Mouse (Mus musculus): ENCODE measurements around the gene Ly6g5c. TPM values are rescaled to one million over a fixed set of nuclear protein-coding genes. Genes with fewer than 3 reads are reported as not detected.
"Not testable (repeated sequence)": the region's sequence is repeated elsewhere in the genome, so short reads cannot be mapped to it uniquely, and the experiment has no call there.

The Ly6g5c gene
- polyA plus RNA-seq, 1 experiment from 2014 or later = not detected

DNA sequence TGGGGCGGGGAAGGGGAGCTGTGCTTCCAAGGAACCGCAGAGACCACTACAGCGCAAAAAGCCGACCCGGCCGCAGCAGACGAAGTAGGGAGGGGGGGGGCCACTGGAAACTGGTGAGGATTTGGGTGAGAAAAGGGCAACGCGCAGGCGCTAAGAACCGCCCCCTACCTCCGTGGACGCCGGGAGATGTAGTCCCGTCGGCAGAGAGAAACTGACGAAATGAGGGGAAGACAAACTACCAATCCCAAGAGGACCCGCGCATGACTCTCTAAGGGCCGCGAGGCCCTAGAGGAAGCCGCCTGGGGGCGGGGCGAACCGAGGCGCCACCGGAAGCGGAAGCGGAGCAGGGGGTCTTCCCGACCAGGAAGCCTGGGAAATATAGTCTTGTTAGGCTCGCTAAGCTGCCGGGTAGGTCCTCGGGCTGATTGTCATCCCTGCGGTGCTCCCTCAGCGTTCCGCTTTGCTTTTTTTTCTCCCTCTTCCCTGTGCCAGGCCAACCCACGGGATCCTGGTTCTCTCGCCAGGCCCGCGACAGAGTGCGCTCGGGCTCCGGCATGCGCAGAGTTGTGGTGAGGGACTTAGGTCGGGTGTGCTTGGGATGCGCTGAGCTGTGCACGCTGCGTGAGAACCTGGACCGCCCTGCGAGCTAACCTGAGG is 13.2 kb downstream of the Ly6g5c start, which contains the start of gene Gpank1:
Gene Gpank1, plus strand, starts transcription at position 313 of the 657 bp plus-strand sequence.
- peak within 1 kb of the TSS; percentile 80 for H3K9ac ChIP-seq (replicated peaks; ENCODE audit: low read depth, low read length)
- peak within 1 kb of the TSS; percentile 62 for H3K4me3 ChIP-seq (replicated peaks; ENCODE audit: low read length)
- peak; percentile 97 for ATAC-seq
- H3K27ac ChIP-seq (ENCODE audit: low read length) = peak within 1 kb of the TSS; percentile 93
- peaks cover 17% of the 10 kb centered on the region for H3K36me3 ChIP-seq (ENCODE audit: control insufficient read depth, insufficient read depth)
- peak within 1 kb of the TSS; percentile 95 for H3K4me2 ChIP-seq (ENCODE audit: low read length)
- peaks cover 26% of the 10 kb centered on the region for H3K4me1 ChIP-seq (replicated peaks; ENCODE audit: control insufficient read depth, insufficient read depth, low read length)
- 0% methylated on average over 50 of the region's 50 CpGs for WGBS
- no peaks in the 10 kb centered on the region for H3K9me3 ChIP-seq (ENCODE audit: control insufficient read depth, low read length)
- no peaks in the 10 kb centered on the region for H3K27me3 ChIP-seq (replicated peaks; ENCODE audit: control insufficient read depth, insufficient read depth, low read length)

DNA sequence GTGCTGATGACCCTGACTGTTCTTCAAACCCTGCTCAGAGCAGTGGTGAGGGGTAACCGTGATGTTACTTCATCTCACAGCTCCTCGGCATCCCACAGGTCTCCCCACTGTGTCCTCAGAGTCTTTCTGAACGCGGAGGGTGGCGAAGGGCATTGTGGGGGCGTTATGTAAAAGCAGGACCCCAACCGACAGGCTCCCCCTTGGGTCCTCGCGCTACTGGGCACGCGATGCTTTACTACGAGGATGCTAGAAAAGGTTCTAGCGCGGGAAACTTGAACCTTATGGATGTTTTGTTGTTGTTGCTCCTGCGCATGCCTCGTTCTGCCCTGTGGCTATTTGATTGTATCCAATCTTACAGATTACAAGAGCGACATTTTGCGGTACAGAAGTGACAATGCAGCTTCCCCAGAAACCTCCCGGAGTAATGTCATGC is 13.8 kb downstream of the Ly6g5c start, which contains the start of gene Csnk2b:
Gene Csnk2b, minus strand, starts transcription at position 183 of the 433 bp plus-strand sequence.
- H3K27me3 ChIP-seq (replicated peaks; ENCODE audit: control insufficient read depth, insufficient read depth, low read length) = no peaks in the 10 kb centered on the region
- ATAC-seq = peak; percentile 5; the same call in 1 of the 2 replicates
- peaks cover 14% of the 10 kb centered on the region for H3K36me3 ChIP-seq (ENCODE audit: control insufficient read depth, insufficient read depth)
- H3K4me1 ChIP-seq (replicated peaks; ENCODE audit: control insufficient read depth, insufficient read depth, low read length) = peaks cover 32% of the 10 kb centered on the region
- peak within 1 kb of the TSS; percentile 95 for H3K4me2 ChIP-seq (ENCODE audit: low read length)
- H3K9ac ChIP-seq (replicated peaks; ENCODE audit: low read depth, low read length) = peak within 1 kb of the TSS; percentile 80
- 0% methylated on average over 19 of the region's 19 CpGs for WGBS
- H3K4me3 ChIP-seq (replicated peaks; ENCODE audit: low read length) = peak within 1 kb of the TSS; percentile 62
- no peaks in the 10 kb centered on the region for H3K9me3 ChIP-seq (ENCODE audit: control insufficient read depth, low read length)
- H3K27ac ChIP-seq (ENCODE audit: low read length) = peak within 1 kb of the TSS; percentile 93

DNA sequence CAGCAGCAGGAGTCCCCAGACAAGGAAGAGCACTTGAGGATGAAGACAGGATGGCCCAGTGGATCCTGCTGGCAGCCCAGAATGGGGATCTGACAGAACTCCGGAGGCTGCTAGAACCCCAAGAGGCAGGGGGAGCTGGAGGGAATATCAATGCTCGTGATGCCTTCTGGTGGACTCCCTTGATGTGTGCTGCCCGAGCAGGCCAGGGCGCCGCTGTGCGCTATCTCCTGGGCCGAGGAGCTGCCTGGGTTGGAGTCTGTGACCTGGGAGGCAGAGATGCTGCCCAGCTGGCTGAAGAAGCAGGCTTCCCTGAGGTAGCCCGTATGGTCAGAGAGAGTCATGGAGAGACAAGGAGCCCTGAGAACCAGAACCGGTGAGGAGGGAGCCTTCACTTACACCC is 15.2 kb downstream of the Ly6g5c start:
- H3K9me3 ChIP-seq (ENCODE audit: control insufficient read depth, low read length); H3K4me2 ChIP-seq (ENCODE audit: low read length); ATAC-seq; H3K4me3 ChIP-seq (replicated peaks; ENCODE audit: low read length); H3K27ac ChIP-seq (ENCODE audit: low read length); H3K9ac ChIP-seq (replicated peaks; ENCODE audit: low read depth, low read length); H3K27me3 ChIP-seq (replicated peaks; ENCODE audit: control insufficient read depth, insufficient read depth, low read length); H3K36me3 ChIP-seq (ENCODE audit: control insufficient read depth, insufficient read depth): not testable (repeated sequence)
- WGBS = 94% methylated on average over 9 of the region's 9 CpGs
- peaks cover 42% of the 10 kb centered on the region for H3K4me1 ChIP-seq (replicated peaks; ENCODE audit: control insufficient read depth, insufficient read depth, low read length)

DNA sequence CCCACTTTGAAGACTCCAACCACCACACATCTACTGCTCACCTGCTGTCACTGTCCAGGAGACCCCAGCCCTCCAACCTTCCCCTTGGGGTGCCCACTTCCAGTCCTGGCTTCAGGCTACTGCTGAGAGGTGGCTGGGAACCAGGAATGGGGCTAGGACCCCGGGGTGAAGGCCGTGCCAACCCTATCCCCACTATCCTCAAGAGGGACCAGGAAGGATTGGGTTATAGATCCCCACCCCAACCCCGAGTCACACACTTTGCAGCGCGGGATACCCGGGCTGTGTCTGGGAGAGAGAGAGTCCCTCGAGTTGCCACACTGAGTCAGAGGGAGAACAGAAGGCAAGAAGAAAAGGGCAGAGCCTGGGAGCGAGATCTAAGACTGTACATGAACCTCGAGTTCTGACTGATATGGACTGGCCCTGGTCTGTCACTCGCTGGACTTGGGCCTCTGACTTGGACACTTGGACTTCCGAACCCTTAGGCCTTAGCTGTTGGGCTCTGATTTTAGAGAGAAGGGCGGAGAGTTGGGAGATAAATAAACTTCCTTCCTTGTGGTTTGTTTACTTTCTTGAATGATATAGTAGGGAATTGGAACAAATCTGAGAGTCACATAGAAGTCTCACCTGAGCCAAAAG is 16.3 kb downstream of the Ly6g5c start:
- H3K9me3 ChIP-seq (ENCODE audit: control insufficient read depth, low read length); H3K27ac ChIP-seq (ENCODE audit: low read length); H3K4me2 ChIP-seq (ENCODE audit: low read length); H3K4me3 ChIP-seq (replicated peaks; ENCODE audit: low read length); H3K9ac ChIP-seq (replicated peaks; ENCODE audit: low read depth, low read length); H3K36me3 ChIP-seq (ENCODE audit: control insufficient read depth, insufficient read depth); ATAC-seq; H3K27me3 ChIP-seq (replicated peaks; ENCODE audit: control insufficient read depth, insufficient read depth, low read length): not testable (repeated sequence)
- H3K4me1 ChIP-seq (replicated peaks; ENCODE audit: control insufficient read depth, insufficient read depth, low read length) = peaks cover 42% of the 10 kb centered on the region
- WGBS = 93% methylated on average over 12 of the region's 12 CpGs

DNA sequence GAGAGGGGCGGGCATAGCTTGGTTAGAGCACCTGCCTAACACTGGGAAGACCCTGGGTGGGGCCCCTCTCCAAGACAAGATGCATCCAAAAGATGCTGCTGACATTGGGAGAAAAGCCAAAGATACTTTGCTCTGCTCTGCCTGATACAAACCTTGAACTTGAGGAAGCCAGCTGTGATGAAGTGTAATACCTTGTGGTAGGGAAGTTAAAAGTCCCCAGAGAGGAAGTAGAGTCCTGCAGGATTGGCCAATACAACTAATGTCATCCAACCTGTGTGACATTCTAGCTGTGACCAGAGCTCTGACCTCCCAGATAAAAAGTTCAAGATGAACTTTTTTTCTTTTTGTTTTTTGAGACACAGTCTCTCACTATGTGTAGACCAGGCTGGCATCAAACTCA is 17.0 kb downstream of the Ly6g5c start:
- WGBS = 100% methylated on average over 1 of the region's 1 CpGs
- H3K9me3 ChIP-seq (ENCODE audit: control insufficient read depth, low read length) = no peaks in the 10 kb centered on the region
- H3K36me3 ChIP-seq (ENCODE audit: control insufficient read depth, insufficient read depth) = peaks cover 5% of the 10 kb centered on the region; the same call in 1 of the 2 replicates
- H3K4me1 ChIP-seq (replicated peaks; ENCODE audit: control insufficient read depth, insufficient read depth, low read length) = peaks cover 36% of the 10 kb centered on the region
- H3K4me3 ChIP-seq (replicated peaks; ENCODE audit: low read length) = no peak overlapping the region
- H3K27me3 ChIP-seq (replicated peaks; ENCODE audit: control insufficient read depth, insufficient read depth, low read length) = no peaks in the 10 kb centered on the region
- no peak overlapping the region for H3K27ac ChIP-seq (ENCODE audit: low read length)
- ATAC-seq = no peak
- no peak overlapping the region for H3K4me2 ChIP-seq (ENCODE audit: low read length)
- H3K9ac ChIP-seq (replicated peaks; ENCODE audit: low read depth, low read length) = no peak overlapping the region

DNA sequence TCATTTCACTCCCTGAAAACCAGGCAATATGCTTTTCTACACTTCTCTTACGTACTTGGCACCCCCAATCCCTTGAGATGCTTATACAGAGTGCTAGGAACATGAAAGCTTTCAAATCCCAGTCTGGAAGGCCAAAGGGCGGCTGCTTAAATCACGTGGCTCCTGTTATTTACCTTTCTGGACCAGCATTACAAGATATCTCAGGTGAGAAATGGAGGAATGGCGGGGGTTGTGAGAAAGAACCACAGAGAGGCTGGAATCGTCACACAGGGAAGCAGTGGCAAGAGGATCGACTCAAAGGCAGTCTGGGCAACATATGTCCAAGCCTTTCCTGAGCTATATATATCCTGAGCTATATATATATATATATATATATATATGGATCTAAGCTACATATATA is 17.5 kb downstream of the Ly6g5c start:
- no peaks in the 10 kb centered on the region for H3K27me3 ChIP-seq (replicated peaks; ENCODE audit: control insufficient read depth, insufficient read depth, low read length)
- H3K9me3 ChIP-seq (ENCODE audit: control insufficient read depth, low read length) = no peaks in the 10 kb centered on the region
- peak overlapping the region; percentile 83 for H3K9ac ChIP-seq (replicated peaks; ENCODE audit: low read depth, low read length)
- H3K27ac ChIP-seq (ENCODE audit: low read length) = no peak overlapping the region
- peaks cover 31% of the 10 kb centered on the region for H3K4me1 ChIP-seq (replicated peaks; ENCODE audit: control insufficient read depth, insufficient read depth, low read length)
- peak overlapping the region; percentile 75 for H3K4me2 ChIP-seq (ENCODE audit: low read length)
- no peak for ATAC-seq
- 36% methylated on average over 6 of the region's 6 CpGs for WGBS
- peaks cover 5% of the 10 kb centered on the region; the same call in 1 of the 2 replicates for H3K36me3 ChIP-seq (ENCODE audit: control insufficient read depth, insufficient read depth)
- peak overlapping the region; percentile 73 for H3K4me3 ChIP-seq (replicated peaks; ENCODE audit: low read length)

DNA sequence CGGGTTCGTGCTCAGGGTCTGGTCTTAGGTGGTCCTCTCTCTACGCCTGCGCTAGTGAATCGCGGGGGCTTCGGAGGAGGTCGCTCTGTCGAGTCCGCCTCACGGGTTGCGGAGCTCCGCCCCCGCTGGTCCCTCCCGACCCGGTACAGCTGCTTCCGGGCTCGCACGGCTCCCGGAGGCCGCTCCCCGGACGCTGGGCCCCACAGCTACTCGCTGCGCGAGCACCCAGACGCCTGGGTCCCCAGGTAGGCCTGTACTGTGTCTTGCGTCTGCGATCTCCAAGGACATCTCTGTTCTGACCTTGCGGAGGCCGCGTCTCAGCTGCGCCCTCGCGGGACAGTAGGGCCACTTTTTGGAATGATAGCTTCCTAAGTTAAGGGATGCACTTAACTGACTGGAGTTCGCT is 18.1 kb downstream of the Ly6g5c start, which contains the start of gene D17H6S53E:
Gene D17H6S53E, plus strand, starts transcription at position 168 of the 406 bp plus-strand sequence.
- ATAC-seq = peak; percentile 32
- under 1% methylated on average over 36 of the region's 36 CpGs for WGBS
- peaks cover 30% of the 10 kb centered on the region for H3K4me1 ChIP-seq (replicated peaks; ENCODE audit: control insufficient read depth, insufficient read depth, low read length)

DNA sequence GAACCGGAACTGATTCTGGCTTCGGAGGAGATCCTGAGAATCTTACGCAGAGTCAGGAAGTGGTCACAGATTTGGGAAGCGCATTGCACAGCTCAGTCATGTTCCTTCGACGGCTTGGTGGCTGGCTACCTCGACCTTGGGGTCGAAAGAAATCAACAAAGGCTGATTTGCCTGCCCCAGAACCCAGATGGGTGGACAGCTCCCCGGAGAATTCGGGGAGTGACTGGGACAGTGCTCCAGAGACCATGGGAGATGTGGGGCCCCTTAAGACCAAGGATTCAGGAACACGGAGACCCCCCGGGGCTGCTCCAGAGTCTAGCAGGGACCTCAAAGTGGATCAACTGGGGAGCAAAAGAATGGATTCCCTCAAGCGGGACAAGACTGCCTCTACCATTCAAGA is 18.9 kb downstream of the Ly6g5c start:
- Histone ChIP-seq H3K4me1 (replicated peaks; ENCODE audit: control insufficient read depth, insufficient read depth, low read length) (peaks cover 30% of the 10 kb centered on the region), H3K4me3 (replicated peaks; ENCODE audit: low read length) (peak overlapping the region; percentile 73)
- no peak for ATAC-seq

More for the DNA sequence above, 18.1 kb downstream of the Ly6g5c start, which contains the start of gene D17H6S53E:
- peak within 1 kb of the TSS; percentile 83 for H3K9ac ChIP-seq (replicated peaks; ENCODE audit: low read depth, low read length)
- no peaks in the 10 kb centered on the region for H3K9me3 ChIP-seq (ENCODE audit: control insufficient read depth, low read length)
- peak within 1 kb of the TSS; percentile 73 for H3K4me3 ChIP-seq (replicated peaks; ENCODE audit: low read length)
- H3K36me3 ChIP-seq (ENCODE audit: control insufficient read depth, insufficient read depth) = peaks cover 5% of the 10 kb centered on the region; the same call in 1 of the 2 replicates
- peak within 1 kb of the TSS; percentile 67 for H3K27ac ChIP-seq (ENCODE audit: low read length)
- peak within 1 kb of the TSS; percentile 75 for H3K4me2 ChIP-seq (ENCODE audit: low read length)
- no peaks in the 10 kb centered on the region for H3K27me3 ChIP-seq (replicated peaks; ENCODE audit: control insufficient read depth, insufficient read depth, low read length)

DNA sequence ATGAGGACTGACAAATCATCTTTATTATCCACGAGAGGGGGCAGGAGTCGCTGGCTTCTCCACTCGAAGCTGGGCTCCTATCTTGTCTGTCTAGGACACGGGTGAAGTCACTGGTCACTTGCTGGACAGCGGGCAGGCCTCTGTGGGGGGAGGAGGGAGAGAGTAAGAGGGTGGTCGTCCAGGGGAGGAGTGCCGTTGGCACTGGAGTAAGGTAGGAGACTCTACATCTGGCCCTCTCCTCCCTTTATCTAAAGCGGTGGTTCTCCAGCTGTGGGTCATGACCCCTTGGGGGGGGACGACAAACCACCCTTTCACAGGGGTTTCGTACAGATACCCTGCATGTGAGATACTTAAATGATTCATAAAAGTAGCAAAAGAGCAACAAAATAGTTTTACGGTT is 20.9 kb downstream of the Ly6g5c start:
- H3K9ac ChIP-seq (replicated peaks; ENCODE audit: low read depth, low read length) = no peak overlapping the region
- ATAC-seq = no peak
- no peak overlapping the region for H3K4me3 ChIP-seq (replicated peaks; ENCODE audit: low read length)
- no peak overlapping the region for H3K27ac ChIP-seq (ENCODE audit: low read length)
- H3K4me1 ChIP-seq (replicated peaks; ENCODE audit: control insufficient read depth, insufficient read depth, low read length) = peaks cover 24% of the 10 kb centered on the region
- H3K9me3 ChIP-seq (ENCODE audit: control insufficient read depth, low read length) = no peaks in the 10 kb centered on the region
- H3K27me3 ChIP-seq (replicated peaks; ENCODE audit: control insufficient read depth, insufficient read depth, low read length) = no peaks in the 10 kb centered on the region
- H3K36me3 ChIP-seq (ENCODE audit: control insufficient read depth, insufficient read depth) = peaks cover under 1% of the 10 kb centered on the region; the same call in 1 of the 2 replicates
- WGBS = 82% methylated on average over 11 of the region's 11 CpGs
- H3K4me2 ChIP-seq (ENCODE audit: low read length) = no peak overlapping the region

More for the DNA sequence above, 18.9 kb downstream of the Ly6g5c start:
- WGBS = 78% methylated on average over 13 of the region's 13 CpGs
- H3K9ac ChIP-seq (replicated peaks; ENCODE audit: low read depth, low read length) = 0 out of 2 replicates have a peak overlapping the region, but pooled peaks have one; percentile 83
- H3K27ac ChIP-seq (ENCODE audit: low read length) = no peak overlapping the region
- H3K36me3 ChIP-seq (ENCODE audit: control insufficient read depth, insufficient read depth) = peaks cover 5% of the 10 kb centered on the region; the same call in 1 of the 2 replicates
- H3K27me3 ChIP-seq (replicated peaks; ENCODE audit: control insufficient read depth, insufficient read depth, low read length) = no peaks in the 10 kb centered on the region
- peak overlapping the region; percentile 75 for H3K4me2 ChIP-seq (ENCODE audit: low read length)
- no peaks in the 10 kb centered on the region for H3K9me3 ChIP-seq (ENCODE audit: control insufficient read depth, low read length)

Measured in forebrain, embryonic 16.5 days (tissue).